Mouse (Mus musculus): Measurements from ENCODE around the gene Slc39a3.
"Not testable (repeated sequence)": the region's sequence is repeated elsewhere in the genome, so short reads cannot be mapped to it uniquely, and the experiment has no call there.

Gene Slc39a3

DNA sequence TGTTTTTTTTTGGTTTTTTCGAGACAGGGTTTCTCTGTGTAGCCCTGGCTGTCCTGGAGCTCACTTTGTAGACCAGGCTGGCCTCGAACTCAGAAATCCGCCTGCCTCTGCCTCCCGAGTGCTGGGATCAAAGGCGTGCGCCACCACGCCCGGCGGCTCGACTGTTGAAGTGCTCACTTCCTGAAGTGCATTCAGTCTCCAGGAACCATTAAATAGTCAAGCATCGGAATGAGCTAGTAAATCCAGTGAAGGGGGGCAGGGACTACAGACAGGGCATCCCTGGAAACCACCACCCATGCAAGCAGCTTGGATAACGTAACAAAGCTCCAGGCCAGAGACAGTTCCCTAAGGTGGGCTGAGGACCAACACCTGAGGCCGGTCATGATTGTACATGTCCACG, 8.0 kb upstream of the Slc39a3 start:
- DNase-seq: not testable (repeated sequence)

DNA sequence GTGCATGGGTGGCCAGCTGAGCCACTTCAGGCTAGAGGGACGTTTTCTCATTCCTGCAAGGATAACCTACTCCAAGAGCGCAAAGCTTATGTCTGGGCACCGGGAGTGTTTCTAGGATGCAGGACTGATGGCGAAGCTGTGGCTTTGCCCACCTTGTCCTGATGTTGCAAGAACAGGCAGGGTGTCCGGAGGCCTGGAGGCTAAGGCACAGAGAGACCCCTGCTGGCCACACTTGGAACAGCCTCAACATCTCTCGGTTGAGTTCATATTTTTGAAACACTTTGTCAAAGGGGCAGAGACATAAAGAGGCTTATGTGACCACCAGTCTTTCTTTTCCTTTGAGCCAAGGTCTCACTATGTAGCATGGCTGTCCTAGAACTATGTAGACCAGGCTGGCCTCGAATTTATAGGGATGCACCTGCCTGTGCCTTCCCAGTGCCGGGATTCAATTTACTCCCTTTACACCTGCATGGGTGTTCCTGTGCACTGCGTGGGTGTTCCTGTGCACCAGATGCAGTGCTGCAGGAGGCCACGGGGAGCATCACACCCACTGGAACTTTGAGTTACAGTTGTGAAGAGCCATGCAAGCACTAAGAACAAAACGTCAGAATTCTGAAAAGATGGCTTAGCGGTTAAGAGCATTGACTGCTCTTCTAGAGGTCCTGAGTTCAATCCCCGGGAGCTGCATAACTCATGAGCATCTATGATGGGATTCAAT, 4.4 kb upstream of the Slc39a3 start:
- peak; percentile 83 to 89 for DNase-seq

DNA sequence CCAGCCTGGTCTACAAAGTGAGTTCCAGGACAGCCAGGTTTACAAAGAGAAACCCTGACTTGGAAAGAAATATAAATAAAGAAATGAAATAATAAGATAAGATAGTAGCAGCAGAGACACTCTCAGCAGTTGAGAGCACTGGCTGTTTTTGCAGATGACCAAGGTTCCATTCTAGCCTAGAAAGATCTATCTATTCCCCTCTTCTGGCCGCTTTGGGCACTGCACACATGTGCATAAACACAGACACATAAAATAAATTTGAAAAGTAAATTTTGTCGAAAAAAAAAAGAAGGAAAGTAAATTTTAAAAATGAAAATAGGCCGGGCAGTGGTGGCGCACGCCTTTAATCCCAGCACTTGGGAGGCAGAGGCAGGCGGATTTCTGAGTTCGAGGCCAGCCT, 975 bp downstream of the Slc39a3 start:
- peak; percentile 55 to 76 for DNase-seq

DNA sequence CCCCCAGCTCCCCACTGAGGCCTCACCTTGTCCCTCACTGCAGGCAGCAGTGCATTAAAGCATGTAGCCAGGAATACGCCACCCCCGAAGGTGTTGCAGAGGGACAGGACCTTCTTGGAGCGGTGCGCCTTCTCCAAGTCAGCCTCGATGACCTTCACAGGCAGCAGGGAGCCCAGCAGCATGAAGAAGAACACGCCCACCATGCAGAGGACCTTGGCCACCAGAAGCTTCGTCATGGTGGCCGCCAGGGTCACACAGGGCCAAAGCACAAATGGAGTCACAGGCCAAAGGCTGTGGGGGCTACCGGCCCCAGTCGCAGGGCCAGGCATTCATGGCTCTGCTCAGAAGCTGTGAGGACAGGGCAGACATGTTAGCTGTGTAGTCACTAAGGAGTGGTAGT, 3.6 kb downstream of the Slc39a3 start:
- DNase-seq: no peak

DNA sequence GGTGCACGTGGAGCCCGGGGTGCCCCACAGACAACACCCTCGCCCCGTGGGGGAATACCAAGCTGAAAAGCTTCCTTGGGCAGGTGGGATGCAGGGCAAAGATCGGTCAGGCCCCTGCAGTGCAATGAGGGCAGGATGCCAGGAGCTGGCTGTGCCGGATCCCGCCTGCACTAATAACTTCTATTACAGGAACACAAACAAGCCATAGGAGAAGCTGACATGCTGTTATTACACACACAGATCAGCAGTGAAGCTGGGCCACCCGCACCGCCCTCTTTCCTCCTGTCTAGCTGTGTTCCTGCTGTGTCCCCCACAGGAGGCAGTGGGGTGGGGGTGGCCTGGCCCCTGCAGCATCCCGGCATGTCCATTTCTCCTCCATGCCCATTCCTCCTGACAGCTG, 8.2 kb downstream of the Slc39a3 start:
- DNase-seq: peak; percentile 39 to 47

DNA sequence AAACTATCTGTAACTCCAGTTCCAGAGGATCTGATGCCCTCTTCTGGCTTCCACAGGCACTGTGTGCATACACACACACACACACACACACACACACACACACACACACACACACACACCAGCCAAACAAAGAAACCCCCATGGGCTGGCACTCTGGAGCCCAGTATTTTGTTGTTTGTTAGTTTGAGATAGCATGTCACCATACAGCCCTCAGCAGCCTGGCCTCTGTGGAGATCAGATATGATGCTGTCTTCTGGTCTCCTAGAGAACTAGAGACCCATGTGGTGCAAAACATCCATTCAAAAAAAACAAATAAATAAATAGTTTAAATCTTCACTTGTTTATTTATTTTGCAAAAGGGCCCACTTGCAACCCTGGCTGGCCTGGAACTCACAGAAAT, 9.0 kb downstream of the Slc39a3 start:
- no peak for DNase-seq

DNA sequence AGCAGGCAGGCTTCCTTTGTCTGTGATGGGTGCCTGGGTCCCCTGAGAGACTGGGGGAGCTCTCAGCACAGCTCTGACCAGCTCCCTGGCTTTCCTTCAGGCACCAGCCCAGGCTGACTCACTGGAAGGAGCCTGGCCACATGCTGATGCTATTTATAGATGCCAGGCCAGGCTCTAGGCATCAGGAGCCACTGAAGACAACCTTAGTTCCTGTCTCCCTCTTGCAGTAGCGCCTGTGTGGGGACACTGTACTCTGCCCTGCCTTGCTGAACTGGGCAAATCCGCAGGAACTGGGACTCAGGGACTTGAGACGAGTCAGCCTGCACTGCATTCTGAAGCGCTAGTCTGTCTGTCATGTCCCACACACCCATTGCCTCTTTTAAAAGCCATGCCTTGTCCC, 9.9 kb downstream of the Slc39a3 start:
- DNase-seq: peak; percentile 69 to 76

DNA sequence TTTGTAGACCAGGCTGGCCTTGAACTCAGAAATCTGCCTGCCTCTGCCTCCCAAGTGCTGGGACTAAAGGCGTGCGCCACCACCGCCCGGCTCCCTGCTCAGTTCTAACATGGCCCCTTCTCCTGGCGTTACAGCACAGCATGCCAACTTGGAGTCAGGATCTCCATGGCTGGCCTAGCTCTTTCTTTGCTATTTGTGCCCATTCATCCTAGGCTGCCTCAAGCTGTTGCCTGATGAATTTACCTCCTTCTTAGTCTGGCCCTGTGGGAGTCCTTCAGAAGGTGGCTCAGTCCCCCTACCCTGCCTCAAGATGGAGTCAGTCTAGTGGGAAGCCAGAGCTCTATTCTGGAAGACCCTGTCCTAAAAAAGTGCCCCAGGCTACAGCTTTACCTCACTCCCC, 10.4 kb downstream of the Slc39a3 start:
- DNase-seq: no peak

DNA sequence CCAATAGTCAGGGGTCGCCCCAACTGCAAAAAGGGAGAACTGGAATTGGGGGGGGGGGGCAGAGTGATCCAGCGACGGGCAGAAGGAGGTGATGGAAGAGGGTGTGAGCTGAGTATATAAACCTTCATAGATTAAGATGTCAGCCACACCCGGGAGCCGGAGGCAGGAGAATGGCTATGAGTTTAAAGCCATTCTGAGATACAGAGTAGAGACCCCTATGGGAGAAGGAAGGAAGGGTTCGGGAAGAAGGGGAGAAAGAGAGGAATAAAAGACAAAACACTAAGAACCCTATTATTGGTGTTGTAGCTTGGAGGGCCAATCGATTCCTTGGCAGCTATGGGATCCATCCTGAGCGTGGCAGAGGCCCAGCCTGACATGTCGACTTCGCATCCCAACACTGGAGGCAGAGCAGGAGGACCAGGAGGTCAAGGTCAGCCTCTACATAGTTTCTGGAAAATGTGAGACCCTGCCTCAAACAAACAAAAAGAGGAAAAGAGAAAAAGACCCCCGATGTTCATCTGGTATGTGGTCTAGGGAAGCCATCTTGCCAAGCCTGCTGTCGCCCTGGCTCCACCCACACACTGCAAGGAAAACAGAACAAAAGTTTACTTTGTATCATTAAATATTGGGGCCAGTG, 11.5 kb downstream of the Slc39a3 start, which contains the start of gene Diras1:
TSS of gene Diras1 (minus strand) at position 24 of the 637 bp plus-strand sequence.
- peak in 1 of 2 experiments; percentile 32 for DNase-seq

DNA sequence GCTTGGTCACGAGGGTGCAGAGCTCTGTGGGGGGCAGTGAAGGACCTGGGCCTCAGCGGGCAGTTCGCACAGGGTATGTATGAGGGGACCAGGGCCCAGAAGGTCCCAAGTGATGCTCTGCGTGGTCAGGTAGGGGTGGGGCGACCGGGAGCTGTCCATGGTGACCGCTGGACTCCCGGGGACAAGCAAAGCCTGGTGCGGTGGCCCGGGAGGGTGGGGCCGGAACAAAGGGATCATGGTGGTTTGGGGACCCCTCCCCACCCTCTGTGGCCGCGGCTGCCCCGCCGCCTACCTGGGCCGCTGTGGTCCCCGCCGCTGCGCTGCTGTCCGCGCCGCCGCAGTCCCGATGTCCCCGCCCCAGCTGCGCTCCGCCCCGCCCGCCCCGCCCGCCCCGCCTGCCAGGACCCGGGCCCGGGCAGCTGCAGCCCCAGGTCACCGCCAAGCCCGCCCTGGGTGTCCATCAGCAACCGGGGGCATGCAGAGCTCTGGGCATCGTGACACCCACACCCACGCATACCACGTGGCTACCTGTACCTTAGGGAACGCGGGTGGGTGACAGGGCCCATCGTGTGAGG, 12.1 kb downstream of the Slc39a3 start:
- DNase-seq: peak; percentile 52 to 59

DNA sequence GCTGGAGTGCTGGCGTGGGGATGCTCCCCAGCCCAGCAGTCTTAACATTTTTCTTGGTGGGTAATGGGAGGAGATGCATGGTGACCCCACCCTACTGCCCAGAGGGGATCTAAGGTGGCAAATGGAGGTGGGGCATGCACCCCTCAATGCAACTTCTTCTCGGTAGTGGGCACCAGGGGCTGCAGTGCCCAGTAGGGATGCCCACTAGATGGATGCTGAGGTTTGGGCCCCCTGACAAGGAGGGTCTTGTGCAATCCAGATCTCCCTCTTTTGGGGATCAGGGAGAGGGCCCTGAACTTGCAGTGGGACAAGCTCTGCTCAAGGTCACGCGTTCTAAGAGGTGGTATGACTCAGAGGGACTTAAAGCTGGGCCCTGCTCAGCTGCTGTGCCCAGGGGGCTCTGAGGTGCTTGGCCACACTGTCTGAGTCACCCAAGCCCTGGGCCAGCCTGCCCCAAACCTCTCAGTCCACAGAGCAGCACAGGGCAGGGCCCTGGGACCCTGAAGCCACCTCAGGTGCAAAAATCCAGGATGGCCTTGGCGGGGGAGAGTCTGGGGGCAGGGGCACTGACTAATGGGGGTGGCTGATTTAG, 12.8 kb downstream of the Slc39a3 start:
- no peak for DNase-seq

DNA sequence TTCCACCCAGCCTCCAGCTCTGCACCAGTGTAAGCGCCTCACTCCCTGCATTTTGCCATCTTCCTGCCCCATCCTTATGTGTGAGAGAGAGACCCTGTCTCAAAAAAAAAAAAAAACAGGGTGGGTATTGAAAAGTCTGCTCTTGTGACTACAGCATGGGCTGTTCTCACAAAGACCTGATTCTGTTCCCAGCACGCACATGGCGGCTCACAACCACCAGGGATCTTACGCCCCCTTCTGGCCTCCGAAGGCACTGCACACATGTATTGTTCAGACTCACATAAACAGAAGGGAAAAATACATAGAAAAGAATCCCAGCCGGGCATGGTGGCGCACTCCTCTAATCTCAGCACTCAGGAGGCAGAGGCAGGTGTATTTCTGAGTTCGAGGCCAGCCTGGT, 14.5 kb downstream of the Slc39a3 start:
- DNase-seq: peak in 1 of 2 experiments; percentile 61

DNA sequence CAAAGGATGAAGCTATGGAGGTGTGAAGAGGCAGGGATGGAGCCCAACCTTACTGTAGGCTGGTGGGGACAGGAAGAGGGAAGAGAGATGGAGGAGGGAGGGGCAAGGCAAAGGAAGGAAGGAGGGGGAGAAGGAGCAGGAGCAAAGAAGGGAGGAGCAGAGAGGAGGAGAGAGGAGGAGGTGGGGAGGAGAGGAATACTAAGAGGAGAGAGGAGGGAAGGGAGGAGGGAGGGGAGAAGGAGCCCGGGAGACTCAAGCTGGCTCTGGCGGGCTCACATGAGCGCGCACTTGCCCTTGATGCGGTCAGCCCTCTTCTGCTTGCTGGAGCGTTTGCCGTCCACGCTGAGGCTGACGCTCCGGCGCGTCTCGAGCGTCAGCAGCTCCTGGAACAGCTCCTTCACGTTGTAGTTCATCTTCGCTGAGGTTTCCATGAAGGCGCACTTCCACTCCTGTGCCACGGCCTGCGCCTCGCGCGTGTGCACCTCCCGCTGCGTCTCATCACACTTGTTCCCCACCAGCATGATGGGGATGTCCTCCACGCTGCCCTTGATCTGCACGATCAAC, 15.6 kb downstream of the Slc39a3 start:
- DNase-seq: no peak

DNA sequence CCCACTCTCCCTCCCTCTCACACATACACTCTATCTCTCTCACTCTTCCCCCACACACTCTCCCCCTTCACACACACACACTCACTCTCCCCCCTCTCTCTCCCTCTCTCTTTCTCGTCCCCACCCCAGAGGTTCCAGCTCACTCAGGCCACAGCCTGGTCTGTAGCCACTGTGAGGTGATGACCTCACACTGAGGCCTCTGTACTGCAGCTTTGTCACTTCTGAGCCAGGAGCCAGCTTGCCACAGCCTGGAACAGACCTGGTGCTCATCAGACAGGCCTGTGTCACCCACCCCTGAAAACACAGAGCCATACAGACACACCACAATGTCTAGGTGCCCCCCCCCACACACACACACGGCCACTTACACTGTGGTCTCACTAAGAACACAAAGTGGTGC, 17.0 kb downstream of the Slc39a3 start:
- no peak for DNase-seq

DNA sequence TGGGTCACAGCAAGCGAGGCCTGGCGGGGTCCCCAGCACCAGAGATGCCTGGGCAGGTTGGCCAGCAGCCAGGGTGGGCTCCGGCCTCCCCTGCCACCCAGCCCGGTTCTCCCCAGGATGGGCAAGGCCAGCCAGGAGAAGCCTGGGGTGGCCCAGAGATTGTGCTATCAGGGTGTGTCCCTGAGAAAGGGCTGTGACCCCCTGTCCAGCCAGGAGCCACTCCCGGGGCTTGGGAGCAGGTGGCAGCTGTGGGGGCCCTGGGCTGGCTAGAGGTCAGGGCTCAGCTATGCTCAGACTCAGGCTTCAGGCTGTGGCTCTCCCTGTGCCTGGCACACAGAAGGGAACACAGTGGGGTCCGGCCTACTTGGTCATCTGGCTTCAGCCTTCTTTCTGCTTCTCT, 17.5 kb downstream of the Slc39a3 start:
- DNase-seq: peak in 1 of 2 experiments; percentile 46

DNA sequence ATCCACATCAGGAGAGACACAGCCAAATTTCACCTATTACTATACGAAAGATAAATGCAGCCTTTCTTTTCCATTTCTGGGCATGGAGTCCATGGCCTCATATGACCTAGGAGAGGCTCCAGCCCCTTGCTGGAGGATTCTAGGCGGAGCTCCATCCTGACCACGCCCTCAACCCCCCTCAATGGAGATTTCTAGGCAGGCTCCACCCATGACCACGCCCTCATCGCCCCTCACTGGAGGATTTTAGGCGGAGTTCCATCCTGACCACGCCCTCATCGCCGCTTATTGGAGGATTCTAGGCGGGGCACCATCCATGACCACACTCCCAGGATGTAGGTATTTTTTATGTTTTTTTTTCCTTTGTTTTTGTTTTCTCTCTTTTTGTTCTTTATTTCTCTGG, 18.9 kb downstream of the Slc39a3 start:
- peak; percentile 53 to 86 for DNase-seq

DNA sequence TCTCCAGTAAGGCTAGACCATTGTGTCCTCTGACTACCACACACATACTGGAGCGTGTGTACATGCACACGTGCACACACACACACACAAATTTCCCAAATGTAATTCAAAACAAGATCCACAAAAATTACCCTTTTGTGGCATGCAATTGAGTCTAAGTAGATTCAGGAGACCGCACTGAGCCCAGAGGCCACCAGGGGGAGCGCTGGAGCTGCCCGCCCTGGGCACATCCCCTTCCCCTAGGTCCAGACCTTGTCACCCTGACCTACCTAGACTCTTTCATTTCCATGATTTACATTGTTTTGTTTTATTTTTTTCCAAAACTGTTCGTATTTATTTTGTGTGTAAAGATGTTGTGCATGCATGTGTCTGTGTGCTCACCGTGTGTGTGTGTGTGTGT, 20.6 kb downstream of the Slc39a3 start:
- peak; percentile 82 to 87 for DNase-seq

DNA sequence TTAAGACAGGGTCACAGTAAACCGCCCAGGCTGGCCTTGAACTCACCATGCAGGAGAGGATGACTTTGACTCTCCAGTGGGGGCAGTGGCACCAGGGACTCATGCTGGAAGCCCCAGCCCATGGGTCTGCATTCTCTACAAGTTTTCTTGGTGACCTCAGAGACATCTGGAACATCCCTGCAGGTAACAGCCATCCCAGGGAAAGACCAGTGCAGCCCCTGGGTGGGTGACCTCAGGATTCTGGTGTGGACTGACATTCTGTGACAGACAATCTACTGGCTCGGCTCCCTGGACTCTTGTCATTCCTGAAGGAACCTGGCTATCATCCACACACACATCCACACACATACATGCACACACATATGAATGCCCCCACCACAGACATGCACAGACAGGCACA, 21.6 kb downstream of the Slc39a3 start:
- DNase-seq: no peak

DNA sequence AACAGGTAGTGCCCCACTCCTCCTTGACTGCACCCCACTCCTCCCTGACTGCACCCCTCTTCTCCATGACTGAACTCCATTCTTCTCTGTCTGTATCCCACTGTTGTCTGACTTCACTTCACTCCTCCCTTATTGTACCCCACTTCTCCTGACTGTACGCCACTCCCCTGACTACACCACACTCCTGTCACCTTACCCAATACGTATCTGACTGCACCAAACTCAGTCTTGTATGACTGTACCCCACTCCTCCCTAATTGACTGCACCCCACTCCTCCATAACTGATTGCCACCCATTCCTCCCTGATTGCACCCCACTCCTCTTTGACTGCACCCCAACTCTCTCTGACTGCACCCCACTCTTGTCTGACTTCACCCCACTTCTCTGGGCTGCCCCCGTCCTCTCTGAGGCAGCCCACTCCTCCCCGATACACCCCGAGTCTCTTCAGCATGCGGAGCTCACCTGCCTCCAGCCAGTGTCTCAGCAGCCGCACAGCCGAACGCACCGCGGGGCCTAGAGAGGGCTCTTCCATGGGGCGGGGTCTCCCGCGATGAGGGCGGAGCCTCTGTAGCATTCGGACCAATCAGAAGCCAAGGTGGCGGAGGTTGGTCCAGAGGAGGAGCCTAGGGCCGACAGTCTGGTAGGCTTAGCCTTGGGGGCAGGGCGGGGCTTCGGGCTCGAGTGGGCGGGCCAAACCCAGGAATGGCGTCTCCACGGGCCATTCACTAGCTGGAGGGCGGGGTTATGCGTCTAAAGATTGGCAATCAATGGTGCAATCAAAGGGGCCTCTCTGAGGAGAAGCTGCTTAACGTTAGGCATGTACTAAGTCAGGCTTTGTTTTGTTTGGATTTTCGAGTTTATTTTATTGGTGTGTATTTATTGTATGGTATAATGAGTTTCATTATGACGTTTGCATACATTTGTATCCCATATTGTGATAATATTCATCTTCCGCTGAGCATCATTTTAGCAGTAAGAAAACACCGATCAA, 22.5 kb downstream of the Slc39a3 start, which contains the start of gene Gng7:
TSS of gene Gng7 (minus strand) at position 553 of the 992 bp plus-strand sequence.
- DNase-seq: peak; percentile 97 to 99

DNA sequence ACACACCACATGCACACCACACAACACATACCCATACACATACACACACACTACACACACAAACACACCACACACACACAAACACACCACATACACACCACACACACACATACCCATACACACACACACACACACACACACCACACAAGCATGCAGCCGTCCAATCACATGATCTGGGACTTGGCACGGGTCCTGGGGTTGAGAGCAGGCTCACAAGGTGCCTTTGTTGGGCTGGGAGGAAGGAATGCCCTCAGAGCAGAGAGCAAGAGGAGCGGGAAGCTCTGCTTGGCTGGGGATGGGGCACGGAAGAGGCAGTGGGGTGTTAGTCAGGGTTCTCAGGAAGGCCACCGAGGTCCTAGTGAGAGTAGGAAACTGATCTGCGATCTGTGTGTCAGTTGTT, 26.4 kb downstream of the Slc39a3 start:
- DNase-seq: peak in 1 of 2 experiments; percentile 59

DNA sequence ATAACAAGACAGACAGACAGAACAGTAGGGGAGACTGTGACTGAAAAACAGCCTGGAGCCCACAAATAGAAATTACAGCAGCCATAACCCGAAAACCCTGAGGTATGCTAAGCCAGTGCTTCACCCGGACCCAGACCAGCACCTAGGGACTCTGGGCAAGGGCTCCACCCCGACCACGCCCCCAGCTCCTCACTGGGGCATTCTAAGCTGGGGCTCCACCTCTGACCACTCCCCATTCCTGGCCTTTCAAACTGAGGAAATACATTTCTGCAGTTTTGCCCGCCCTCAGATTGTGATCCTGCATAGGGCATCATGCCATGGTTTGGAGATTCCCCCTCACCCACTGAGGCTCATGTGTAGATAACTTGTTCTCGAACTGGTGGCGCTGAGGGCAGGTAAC, 30.0 kb downstream of the Slc39a3 start:
- no peak for DNase-seq

Data from cerebellum, postnatal 14 days (tissue).